Mouse (Mus musculus) T-helper 17 cell (primary cell): ENCODE data around the gene Il13.

ENCODE experiments used
- in situ Hi-C, 2 experiments: fragments of 300-600 bp; cut with MboI, MseI; formaldehyde crosslinking; loops; 1 replicate in 1 of 2; 2 replicates in 1 of 2; pipeline ENCODE4 v1.15.1; 2025; ENCODE audit warnings: high pct_unique_total_duplicates in 2 of 2

The Il13 gene

GRCm38 (mm10) chr11:53632122-53632733 is 2.3 kb downstream of the Il13 start:
- in situ Hi-C loops: no loop called here

- in situ Hi-C loops: loop anchor here in 1 of 2 experiments (5.0 kb wide), 1 partner anchor 41 kb away; no protein-coding TSS in a partner anchor
These were observed 6.6 kb downstream of the Il13 start for GRCm38 (mm10) chr11:53627859-53628258.

- in situ Hi-C loops: loop anchor here in 1 of 2 experiments (5.0 kb wide), 1 partner anchor 40 kb away; no protein-coding TSS in a partner anchor
These were observed 7.6 kb downstream of the Il13 start for GRCm38 (mm10) chr11:53626802-53627373.

- in situ Hi-C loops: no loop called here
These were observed 10.4 kb downstream of the Il13 start for GRCm38 (mm10) chr11:53624124-53624523.

- in situ Hi-C loops: no loop called here
These were observed 10.9 kb downstream of the Il13 start for GRCm38 (mm10) chr11:53623573-53623972.

- in situ Hi-C loops: no loop called here
These were observed 12.1 kb downstream of the Il13 start for GRCm38 (mm10) chr11:53622440-53622806.

- in situ Hi-C loops: no loop called here
These were observed 12.7 kb downstream of the Il13 start for GRCm38 (mm10) chr11:53621582-53622439.

- in situ Hi-C loops: no loop called here
These were observed 14.4 kb downstream of the Il13 start for GRCm38 (mm10) chr11:53620094-53620493.

- in situ Hi-C loops: no loop called here
These were observed 15.1 kb downstream of the Il13 start for GRCm38 (mm10) chr11:53619428-53619827.

GRCm38 (mm10) chr11:53618619-53619198 is 15.8 kb downstream of the Il13 start, which contains the start of gene Il4:
TSS of gene Il4 (minus strand) at chr11:53618669.
- in situ Hi-C loops: no loop called here

- in situ Hi-C loops: no loop called here
These were observed 16.9 kb downstream of the Il13 start for GRCm38 (mm10) chr11:53617562-53618109.

- in situ Hi-C loops: no loop called here
These were observed 17.5 kb downstream of the Il13 start for GRCm38 (mm10) chr11:53616748-53617558.

- in situ Hi-C loops: no loop called here
These were observed 18.9 kb downstream of the Il13 start for GRCm38 (mm10) chr11:53615575-53615974.

- in situ Hi-C loops: no loop called here
These were observed 19.3 kb downstream of the Il13 start for GRCm38 (mm10) chr11:53615172-53615571.

- in situ Hi-C loops: no loop called here
These were observed 24.8 kb downstream of the Il13 start for GRCm38 (mm10) chr11:53609672-53610071.

GRCm38 (mm10) chr11:53609231-53609630 is 25.3 kb downstream of the Il13 start:
- in situ Hi-C loops: no loop called here

- in situ Hi-C loops: no loop called here
These were observed 28.9 kb downstream of the Il13 start for GRCm38 (mm10) chr11:53605609-53606008.

GRCm38 (mm10) chr11:53604983-53605382 is 29.5 kb downstream of the Il13 start:
- in situ Hi-C loops: no loop called here

- in situ Hi-C loops: no loop called here
These were observed 43.4 kb downstream of the Il13 start for GRCm38 (mm10) chr11:53591116-53591515.

- in situ Hi-C loops: no loop called here
These were observed 44.1 kb downstream of the Il13 start for GRCm38 (mm10) chr11:53590368-53590768.

GRCm38 (mm10) chr11:53588279-53588678 is 46.2 kb downstream of the Il13 start:
- in situ Hi-C loops: loop anchor here in 1 of 2 experiments (5.0 to 10.0 kb wide), 3 partner anchors 39 to 1877 kb away; partner anchors contain the start of genes Atox1 and G3bp1
